Mouse (Mus musculus) testis, postnatal 14 days (tissue): ENCODE measurements around the gene Dab1.

Experiments used
- DNase-seq: peaks from one replicate; pipeline ENCODE4 v3.0.0; 2021; ENCODE audit warnings: low spot score

The Dab1 gene

DNA sequence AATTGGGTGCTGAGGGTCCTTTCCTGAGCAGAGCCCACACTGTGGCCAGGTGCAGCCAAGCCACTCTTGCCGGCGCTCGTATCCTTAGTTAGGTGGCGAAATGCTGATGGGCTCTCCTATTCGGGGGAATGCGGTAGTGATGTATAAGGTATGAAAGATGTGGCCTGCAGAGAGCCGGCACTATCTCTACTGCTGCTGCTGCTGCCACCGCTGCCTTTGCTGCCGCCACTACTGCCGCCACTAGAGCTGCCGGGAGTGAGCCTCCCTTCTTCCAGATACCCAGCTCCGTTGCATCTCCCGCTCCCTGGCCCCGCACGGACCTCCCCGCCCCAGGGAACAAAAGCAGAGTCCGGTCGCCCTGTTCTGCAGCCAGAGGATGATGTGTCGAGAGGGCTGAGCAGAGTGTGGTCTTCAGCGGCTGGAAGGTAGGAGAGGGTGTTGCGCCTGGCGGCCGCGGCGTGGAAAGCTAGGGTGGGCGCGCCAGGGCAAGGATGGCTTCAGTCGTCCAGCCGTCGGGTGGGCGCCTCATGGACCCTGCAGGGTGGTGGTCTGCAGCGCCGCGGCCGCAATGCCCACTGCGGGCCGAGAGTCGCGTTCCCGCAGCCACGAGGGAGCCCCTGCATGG, at the start of gene Dab1:
Dab1 (plus strand) TSS at position 39 of the 625 bp plus-strand sequence.
- no peak for DNase-seq

DNA sequence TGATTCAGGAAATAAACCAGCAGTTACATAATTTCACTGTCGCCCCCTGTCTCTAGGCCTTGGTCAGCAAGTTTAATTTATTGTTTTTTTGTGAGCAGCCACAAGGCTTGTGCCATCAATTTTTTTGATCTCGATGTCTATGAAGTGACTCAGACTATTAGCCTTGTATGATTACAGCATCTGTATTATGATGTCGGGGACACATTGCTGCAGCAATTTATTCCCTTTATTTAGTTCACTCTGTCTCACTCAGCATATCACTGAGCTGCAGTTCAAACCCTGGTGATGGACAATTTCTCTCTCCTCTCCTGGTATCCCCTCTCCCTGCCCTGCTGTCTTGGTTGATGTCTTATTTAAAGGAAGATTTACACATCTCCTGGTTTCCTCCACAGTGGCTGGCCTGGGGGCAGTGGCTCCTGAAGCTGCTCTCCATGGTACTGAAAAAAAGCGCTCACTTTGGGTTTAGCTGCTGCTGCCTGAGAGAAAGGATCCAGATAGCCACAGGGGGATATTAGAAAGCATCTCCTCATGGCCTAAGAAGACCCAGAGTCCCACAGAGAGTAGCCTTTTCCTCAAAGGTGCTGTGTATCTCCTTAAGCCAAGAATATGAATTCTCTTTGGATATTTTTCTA, 47.3 kb upstream of the Dab1 start:
- DNase-seq = peak; percentile 8

DNA sequence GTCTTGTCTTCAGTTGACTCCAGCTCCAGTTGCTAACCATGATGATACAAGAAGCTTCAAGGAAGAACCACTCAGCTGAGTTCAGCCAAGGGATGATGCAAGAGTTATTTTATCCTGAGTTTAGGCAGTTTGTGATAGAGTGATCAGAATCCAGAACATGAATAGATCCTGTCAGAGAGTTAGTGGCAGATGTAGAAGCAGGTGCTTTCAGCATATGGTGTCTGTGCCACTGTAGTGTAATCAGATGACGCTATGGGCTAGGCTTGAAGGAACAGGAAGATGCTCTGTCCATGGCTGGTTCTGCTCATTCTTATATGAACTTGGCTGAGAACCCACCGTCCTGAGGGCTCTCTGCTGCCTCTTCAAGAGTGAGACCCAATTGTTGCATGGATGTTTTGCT, 43.6 kb upstream of the Dab1 start:
- DNase-seq = no peak

DNA sequence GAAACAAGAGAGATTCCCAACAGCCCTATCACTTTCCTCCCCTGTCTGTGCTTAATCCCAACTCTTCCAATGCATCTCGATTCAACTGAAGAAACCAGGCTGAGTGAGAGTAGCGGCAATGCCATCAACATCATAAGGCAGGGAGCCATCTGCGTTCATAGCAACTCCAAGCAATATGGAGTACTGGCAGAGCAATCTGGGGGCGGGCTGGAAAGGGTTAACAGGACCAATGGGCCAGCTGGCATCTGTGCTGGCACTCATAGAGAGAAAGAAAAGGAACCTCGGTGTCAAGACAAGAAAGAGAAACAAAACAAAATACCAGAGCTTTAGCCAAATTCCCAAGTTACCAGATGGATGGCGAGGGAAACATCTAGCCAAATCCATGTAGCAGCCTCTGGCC, 42.9 kb upstream of the Dab1 start:
- no peak for DNase-seq

DNA sequence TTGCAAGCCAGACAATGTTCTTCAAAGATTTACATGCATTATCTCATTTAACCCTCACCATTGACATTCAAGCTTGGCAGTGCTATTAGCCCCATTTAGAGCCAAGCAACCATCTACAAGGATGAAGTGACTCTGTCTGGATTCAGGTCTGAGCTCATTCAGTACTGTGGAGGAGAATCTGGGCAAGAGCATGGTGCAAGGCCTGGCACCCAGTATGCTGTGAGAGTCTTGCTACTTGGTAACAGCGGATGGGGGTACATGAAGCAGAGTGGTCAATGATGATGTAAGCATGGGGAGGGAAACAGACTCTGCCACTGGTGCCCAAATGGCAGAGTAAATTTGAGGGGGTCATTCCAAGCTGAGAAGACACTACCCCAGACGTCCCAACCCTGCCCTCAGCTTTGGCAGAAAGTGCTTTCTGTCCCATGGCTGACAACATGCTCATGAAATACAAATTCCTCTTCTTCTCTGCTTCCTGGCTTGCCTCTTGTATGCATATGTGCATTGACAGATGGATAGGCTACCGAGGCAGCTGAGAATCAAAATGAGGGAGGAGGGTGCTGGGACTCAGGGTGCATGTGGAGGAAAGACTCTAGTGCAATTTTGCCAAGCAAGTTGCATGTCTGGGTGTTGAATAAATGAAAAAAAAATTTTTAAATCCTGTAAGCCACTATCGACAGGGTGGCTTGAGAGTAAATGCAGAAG, 41.9 kb upstream of the Dab1 start:
- DNase-seq = no peak

DNA sequence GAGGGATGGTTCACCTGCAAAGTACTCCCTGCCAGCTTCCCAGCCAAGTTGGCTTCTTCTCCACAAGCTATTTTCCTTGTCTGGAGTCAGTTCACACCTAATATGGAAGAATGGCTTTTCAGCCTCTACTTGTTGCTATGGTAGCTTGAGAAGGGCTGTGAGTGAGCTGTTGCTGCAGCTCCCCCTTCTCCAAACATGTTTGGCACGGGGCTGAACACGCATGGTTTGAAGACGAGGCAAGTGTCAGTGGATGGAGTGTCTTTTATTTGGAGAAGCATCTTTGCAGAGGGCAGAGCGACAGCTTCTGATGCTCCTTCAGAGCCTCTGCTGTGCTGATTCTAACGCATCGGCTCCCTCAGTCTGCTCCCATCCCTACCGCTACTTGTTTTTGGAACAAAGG, 41.3 kb upstream of the Dab1 start:
- DNase-seq = no peak

DNA sequence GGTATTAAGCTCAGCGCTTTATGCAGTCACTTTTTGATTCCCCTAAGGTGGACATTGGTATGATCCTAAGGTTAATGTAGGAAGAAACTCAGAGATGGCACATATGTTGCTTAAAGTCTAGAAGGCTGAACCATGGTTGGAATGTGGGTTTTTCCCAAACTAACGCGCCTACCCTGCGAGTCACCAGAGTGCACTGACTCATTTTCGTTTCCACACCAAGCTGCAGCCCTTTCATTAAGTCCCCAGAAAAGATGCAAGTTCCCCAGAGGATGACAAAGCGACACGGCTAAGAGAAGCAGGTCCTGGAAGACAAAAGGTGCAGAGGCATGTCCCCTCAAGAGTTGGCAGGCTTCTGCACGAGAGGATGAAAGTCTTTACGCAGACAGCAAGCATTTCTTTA, 39.1 kb upstream of the Dab1 start:
- DNase-seq = no peak

DNA sequence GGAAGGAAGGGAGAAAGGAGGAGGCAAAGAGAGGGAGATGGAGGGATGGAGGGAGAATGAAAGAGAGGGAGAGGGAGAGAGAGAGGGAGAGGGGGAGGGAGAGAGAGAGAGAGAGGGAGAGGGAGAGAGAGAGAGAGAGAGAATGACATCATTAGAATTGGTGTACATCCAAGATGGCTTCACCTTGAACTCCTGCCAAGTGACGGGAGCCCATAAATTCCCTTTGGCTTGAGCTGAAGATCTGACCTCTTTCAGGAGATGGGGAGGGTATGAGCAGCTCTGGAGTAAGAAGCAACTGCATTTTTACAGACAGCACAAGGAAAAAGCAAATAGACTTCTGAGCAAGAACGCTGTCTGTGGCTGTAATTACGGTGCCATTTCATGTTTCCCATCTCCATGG, 4.1 kb upstream of the Dab1 start:
- DNase-seq = no peak

DNA sequence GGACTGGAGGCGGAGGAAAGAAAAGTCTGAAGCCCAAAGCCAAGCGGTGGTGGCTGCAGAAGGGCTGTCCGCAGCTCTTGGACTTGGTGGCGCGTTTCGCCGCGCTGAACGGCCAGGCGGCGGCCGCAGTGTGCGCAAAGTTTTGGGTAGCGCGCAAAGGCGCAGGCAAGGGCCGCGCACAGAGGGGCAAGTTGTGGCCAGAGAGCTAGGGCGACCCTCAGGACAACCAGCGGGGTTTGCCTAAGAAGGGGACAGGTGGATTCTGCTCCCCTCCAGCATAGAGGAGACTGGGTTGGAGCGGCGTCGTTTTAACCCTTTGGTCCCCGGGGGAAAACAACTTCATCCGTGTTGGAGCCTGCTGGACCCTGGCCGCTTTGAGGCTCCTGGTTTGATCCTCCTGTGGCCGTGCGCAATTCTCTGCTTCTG, 800 bp downstream of the Dab1 start:
- DNase-seq = no peak

DNA sequence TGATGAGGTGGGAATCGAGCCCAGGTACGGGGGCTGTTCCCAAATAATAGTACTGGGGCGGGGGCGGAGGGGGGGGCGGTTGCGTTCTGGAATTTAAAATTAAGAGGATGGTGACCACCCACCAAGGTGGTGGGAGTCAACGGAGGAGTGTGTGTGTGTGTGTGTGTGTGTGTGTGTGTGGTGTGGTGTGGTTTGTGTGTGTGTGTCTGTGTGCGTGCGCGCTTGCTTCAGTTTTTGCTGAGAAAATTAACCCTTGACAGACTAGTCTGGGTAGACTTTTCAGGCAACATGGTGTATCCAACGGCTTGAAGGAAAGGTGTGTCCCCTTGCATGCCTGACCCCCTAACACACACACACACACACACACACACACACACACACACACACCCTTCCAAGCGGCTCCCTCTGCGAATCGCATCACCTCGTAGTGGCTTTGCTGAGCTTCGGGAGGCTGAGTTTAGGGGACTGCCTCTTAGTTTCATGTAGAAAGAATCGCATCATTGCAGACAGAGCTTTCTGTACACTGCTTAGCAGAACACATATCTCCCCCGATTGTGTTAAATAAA, 1.5 kb downstream of the Dab1 start:
- no peak for DNase-seq

DNA sequence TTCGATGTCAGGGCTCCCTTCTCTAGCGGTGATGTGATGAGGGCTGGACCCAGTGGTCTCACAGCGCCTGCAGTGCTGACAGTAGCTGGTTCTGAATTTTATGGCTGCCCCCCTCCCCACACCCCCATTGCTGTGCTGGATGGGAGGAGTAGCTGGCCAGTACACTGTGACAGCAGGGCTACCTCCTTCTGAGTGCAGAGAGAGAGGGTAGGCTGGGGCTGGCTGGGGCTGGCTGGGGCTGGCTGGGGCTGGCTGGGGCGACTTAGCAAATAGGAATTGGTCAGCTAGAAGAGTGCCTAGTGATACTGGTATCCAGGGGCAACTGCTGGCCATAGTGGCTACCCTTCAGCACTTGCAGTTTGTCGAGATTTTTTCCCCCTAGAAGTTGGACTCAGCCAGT, 2.4 kb downstream of the Dab1 start:
- no peak for DNase-seq

DNA sequence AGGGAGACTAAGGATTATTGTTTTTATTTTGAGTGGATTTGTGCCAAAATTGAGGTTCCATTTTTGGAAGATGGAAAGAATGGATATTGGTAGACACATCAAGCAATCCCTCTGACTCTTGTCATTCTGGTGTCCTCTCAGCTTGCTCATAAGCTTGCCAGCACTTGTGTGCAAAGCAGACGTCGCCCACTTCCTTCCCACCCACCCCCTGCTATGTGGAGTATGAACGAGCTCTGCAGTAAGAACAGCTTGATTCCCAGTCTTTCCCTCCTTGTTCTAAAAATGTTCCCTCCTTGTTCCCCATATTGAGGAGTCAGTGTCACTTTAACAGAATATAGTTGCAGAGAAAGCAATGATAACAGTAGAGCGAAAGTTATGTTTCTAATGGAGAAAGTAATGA, 11.0 kb downstream of the Dab1 start:
- DNase-seq = no peak

DNA sequence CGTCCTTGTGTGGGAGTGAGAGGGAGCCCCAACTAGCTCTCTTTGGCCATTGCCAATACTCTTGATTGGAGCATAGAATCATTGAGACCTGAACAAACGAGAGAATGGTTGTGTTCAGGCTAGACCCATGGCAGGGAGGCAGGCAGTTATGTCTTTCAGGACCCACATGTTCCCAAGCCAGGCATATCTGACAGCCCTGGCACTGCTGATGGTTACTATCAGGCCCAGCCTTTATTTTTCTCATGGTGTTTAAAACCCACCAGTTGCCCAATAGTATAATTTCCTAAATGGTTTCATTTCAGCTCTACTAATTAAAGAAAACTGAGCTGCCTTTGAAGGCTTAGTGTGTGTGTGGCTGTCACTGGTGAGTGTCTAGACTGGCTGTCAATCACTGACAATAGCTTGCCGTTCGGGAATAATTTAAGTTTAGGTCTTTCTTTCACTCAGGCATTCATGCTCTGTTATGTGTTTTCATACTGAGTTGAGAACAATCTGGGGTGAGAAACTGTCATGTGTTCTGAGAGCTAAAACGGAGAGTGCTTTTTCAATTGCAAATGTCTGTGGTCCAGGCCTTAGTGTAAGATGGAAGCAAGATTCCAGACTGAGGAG, 17.1 kb downstream of the Dab1 start:
- no peak for DNase-seq

DNA sequence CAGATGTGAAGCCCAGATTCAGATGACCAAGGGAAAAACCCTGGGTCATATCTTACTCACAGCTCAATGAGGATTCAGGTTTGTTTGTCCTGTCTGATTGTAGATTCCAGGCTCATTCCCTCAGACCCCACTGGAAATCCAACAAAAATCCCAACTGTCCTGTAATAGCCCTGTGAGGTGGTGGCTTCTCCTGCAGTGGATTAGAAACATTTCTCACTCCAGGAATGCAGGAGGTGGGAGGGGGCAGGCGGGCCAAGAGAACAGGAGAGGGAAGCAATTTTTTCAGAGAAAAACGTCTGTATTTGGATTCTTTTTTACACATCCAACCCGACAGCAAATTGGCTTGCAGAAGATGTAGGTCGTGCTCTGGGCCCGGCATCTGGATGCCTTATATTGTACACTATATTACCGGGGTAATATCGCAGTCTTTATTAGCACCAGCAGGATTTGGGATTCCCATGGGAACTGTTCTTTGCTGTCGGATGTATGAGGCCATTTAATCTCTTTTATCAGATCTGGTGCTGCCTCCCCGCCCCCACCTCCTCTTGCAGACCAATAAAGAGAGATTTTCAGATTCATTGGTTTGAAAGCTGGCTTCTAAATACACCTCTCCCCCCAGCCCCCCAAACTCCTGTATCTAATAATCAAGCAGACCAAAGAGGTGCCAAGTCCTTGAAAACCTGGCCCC, 29.2 kb downstream of the Dab1 start:
- DNase-seq = no peak

DNA sequence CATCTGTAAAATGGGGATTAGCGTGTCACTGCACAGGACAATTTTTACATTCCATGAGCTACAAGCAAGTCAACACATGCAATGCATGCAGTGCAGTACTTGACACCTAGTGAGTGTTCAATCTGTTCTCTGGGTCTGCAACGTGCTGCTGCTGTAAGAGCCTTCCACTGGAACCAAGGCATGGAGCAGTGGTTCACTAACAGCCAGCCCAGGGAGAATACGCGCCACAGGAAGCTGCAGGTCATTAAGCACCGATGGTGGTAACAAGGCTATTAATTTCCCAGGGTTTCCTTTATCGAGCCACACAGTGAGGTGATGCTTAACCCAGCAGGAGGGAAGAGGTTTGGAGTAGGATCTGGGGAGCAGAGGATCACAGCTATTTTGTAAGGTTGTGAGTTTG, 36.6 kb downstream of the Dab1 start:
- no peak for DNase-seq

DNA sequence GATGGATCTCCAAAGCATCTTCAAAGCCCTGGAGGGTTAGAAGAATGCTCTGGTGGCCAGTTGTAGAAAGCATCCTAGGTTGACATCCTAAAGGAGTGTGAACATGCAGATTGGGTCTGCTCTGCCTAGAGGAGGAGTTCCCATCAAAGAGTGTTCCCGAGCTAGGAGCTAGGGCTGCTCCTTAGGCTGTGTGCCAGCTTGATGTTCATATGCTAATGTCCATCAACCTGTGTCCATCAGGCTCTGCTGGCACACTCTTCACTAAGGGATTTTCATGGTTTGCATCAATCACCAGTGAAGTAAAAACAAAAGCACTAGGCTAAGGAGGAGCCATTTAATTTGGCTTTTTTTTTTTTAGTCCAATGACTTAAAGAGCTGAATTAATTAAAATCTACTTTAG, 42.2 kb downstream of the Dab1 start:
- DNase-seq = no peak

DNA sequence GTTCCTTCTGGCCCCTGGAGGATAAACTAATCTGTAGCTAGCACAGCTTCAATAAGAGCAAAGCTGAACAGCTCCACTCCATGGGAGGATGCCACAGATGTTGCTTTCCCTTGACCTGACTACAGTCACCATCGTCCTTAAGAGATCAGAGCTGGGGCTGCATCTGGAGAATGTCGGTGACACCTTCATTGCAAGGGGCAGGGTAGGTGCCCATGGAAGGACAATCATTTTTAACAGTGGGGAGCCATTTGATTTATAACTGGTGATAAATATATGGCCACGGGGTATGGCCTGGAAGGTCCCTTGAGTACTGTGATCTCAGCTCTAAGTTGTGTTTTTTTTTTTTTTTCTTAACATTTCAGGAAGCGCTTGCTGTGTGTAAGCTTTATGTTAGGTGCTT, 48.3 kb downstream of the Dab1 start:
- no peak for DNase-seq

DNA sequence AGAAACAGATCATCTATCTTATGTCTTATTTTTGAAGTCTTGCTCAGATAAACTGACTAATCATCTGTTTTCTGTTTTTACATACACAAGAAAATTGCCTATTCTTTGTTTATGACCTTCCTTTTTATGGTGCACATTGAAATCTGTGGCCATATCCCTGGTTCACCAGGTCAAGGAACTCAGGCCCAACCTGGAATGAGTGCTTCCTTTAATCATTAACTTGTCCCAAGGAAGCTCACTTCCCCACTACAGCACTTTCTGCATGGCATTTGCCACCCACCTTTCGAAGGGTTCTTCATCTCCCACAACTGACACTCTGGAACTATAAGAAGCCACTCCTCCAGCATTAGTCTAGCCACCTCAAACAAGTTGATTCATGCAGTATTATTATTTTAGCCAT, 58.0 kb downstream of the Dab1 start:
- DNase-seq = no peak

DNA sequence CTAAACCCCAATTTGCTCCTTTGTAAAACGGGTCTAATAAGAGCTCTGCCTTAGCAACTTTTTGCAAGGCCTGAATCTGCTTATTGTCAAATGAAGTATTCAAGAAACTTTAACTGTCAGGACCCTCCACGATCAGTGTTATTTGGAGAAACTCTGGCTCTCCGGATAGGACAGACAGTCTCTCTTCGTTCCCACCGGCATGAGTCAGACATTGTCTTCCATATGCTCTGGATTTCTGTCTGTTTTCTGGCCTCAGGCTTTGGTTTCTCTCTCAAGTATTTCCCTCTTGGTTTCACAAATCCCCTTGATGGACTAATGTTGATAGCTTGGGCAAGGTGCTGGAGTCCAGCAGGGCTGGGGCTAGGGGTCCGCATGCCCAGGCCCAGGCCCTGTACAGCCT, 59.3 kb downstream of the Dab1 start:
- no peak for DNase-seq

DNA sequence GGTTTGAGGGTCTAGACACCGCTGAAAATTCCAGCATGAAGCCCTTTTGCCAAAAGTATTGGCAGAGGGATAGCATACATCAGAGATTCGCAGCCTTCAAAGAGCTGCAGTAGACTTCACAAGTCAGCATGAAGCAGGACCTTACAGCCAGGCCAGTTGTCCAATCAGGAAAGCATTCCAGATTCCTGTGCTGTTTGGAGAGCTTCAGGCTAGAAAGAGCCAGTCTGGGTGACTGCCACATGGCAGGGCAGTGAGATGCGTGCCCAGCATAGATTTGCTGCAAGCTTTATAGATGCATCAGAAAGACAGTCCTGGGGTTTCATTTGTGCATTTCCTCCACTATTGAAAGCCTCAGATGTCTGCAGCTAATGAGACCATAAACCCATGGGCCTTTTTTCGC, 66.0 kb downstream of the Dab1 start:
- DNase-seq = no peak

DNA sequence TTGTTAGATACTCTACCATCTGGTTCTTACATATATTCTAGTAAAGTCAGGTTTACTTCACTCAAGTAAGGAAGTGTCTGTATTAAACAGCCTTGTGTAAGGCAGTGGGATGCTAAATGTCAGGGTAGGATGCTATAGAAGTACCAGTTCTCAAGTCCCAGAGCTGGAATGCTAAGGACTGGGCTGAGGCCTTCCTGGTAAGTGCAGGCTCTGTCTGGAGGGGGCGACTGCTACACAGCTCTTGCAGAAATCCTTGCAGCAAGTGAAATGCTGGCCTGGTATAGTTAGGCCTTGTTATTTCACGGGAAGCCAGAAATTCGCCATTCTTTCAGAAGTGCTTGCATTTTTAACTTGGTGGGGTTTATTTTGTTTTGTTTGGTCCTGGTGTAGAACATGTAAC, 72.6 kb downstream of the Dab1 start:
- no peak for DNase-seq

DNA sequence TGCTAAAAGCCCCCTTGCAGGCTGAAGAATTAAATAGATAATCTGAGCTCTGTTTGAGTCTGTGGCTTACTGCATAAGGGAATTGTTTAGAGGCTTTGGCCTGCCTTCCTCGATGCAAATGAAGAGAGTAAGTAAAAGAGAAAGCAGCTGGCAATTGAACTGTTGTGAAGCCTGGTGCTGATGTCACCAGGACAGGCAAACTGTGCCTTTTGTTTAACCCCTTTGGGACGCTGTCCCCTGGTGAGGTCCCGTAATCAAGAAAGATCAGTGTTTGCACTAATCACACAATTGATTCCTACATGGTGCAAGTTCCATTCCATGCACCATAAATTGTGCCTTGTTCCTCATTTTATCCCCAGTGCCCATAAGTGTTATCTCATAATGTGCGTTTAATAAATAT, 80.6 kb downstream of the Dab1 start:
- no peak for DNase-seq
